Mouse (Mus musculus) midbrain, embryonic 14.5 days (tissue): ENCODE measurements at regions not wholly inside any gene's neighbourhood (a gene's known extent, or its start where the extent isn't known, plus 50 kb on each side); places are given as distances from the start of the nearest gene placed in this dataset.
"Not testable (repeated sequence)": the region's sequence is repeated elsewhere in the genome, so short reads cannot be mapped to it uniquely, and the experiment has no call there.

Experiments
- ATAC-seq: fragments of 200-750 bp; cut with Nextera tagmentation; 2 replicates; pipeline ENCODE4 v1.8.0; 2017; ENCODE audit warnings: moderate number of reproducible peaks, moderate library complexity; ENCODE audit not compliant: low FRiP score, low TSS enrichment
- DNase-seq: peaks from one replicate; pipeline ENCODE4 v3.0.0-alpha.2; 2015
- H3K27ac ChIP-seq: fragments of 300-500 bp; sonication (generic); replicated peaks from 2 replicates; pipeline ENCODE4 v1.5.1; 2014; ENCODE audit warnings: mild to moderate bottlenecking, low read depth, low read length, moderate library complexity
- H3K27me3 ChIP-seq: fragments of 300-500 bp; sonication (generic); 2 replicates; pipeline ENCODE4 v1.6.1; 2014; ENCODE audit warnings: low read length, control low read depth, mixed read lengths; ENCODE audit not compliant: control insufficient read depth, insufficient read depth
- H3K36me3 ChIP-seq: fragments of 300-500 bp; sonication (generic); 2 replicates; pipeline ENCODE4 v1.6.1; 2014; ENCODE audit warnings: low read length, control low read depth; ENCODE audit not compliant: control insufficient read depth, insufficient read depth
- H3K4me1 ChIP-seq: fragments of 300-500 bp; sonication (generic); 2 replicates; pipeline ENCODE4 v1.6.1; 2014; ENCODE audit warnings: mild to moderate bottlenecking, antibody characterized with exemption, low read length, control low read depth; ENCODE audit not compliant: control insufficient read depth, insufficient read depth
- H3K4me2 ChIP-seq: fragments of 300-500 bp; sonication (generic); 2 replicates; pipeline ENCODE4 v1.6.1; 2014; ENCODE audit warnings: mild to moderate bottlenecking, low read length, moderate library complexity
- H3K4me3 ChIP-seq: fragments of 300-500 bp; sonication (generic); replicated peaks from 2 replicates; pipeline ENCODE4 v1.5.1; 2014; ENCODE audit warnings: low read depth, low read length
- H3K9ac ChIP-seq: fragments of 300-500 bp; sonication (generic); replicated peaks from 2 replicates; pipeline ENCODE4 v1.6.1; 2014; ENCODE audit warnings: mild to moderate bottlenecking, low read length, moderate library complexity
- H3K9me3 ChIP-seq: fragments of 300-500 bp; sonication (generic); 2 replicates; pipeline ENCODE4 v1.6.1; 2016; ENCODE audit warnings: low read length, control low read depth, mixed read lengths; ENCODE audit not compliant: control insufficient read depth
- WGBS: fragments of 180-500 bp; shearing (Covaris S2); extraction: QIAGEN DNeasy Blood & Tissue Kit; methylation state at CpG from one replicate; pipeline ENCODE4 v1.1.7; 2014; 5-methylcytosine and 5-hydroxymethylcytosine counted together

GRCm38 (mm10) chr1:65873691-65874090, 52.6 kb upstream of the Crygf start:
- not testable (repeated sequence) for H3K27me3 ChIP-seq, DNase-seq, H3K4me2 ChIP-seq, H3K36me3 ChIP-seq, H3K27ac ChIP-seq, H3K9me3 ChIP-seq, H3K4me3 ChIP-seq, H3K4me1 ChIP-seq, ATAC-seq, H3K9ac ChIP-seq
- WGBS, result 80% methylated on average over 2 of the region's 2 CpGs
